Mouse (Mus musculus): ENCODE measurements around the gene Nudcd3. TPM values are rescaled to one million over a fixed set of nuclear protein-coding genes. Genes with fewer than 3 reads are reported as not detected.

The Nudcd3 gene
- total and polyA plus RNA-seq, 2 experiments from 2014 or later, result 61.6 to 70.7 TPM

GRCm38 (mm10) chr11:6164781-6165180 is 35.4 kb downstream of the Nudcd3 start:
- no peak for TF ChIP-seq CTCF (IDR thresholded peaks at IDR 0.05; ENCODE audit: low read depth)
- Histone ChIP-seq H3K4me1 (ENCODE audit: insufficient read depth) (no peaks in the 10 kb centered on the region), H3K27ac (ENCODE audit: low read depth, low read length) (no peak overlapping the region), H3K9ac (no peak overlapping the region), H3K36me3 (ENCODE audit: insufficient read depth) (no peaks in the 10 kb centered on the region), H3K4me2 (ENCODE audit: low read depth) (no peak overlapping the region), H3K9me3 (ENCODE audit: low read length) (no peaks in the 10 kb centered on the region), H3K4me3 (ENCODE audit: low read depth, low read length) (no peak overlapping the region), H3K27me3 (ENCODE audit: insufficient read depth, low read length) (no peaks in the 10 kb centered on the region)
- 96% methylated on average over 7 of the region's 7 CpGs for WGBS
- ATAC-seq (no peak), DNase-seq (no peak)

DNA sequence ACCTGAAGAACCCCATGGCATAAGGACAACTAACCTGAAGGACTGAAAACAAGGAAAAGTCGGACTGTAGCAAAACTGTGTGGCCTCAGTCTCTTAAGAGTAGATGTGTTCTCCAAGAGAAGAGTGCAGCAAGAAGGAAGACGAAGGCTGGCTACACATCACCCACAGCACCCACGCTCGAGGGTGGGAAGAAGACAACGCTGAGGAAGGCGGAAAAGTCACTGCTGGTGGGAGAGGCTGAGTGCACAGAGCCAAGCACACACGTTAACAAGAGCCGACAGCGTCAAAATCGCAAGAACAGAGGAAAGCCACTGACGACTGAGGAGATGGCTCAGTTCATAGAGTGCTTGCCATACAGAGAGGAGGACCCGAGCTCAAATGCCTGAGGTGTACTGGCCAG is 36.5 kb downstream of the Nudcd3 start:
- no peak overlapping the region for H3K4me2 ChIP-seq (ENCODE audit: low read depth)
- H3K27ac ChIP-seq (ENCODE audit: low read depth, low read length), result no peak overlapping the region
- no peak overlapping the region for H3K9ac ChIP-seq
- no peaks in the 10 kb centered on the region for H3K36me3 ChIP-seq (ENCODE audit: insufficient read depth)
- no peak for TF ChIP-seq CTCF (IDR thresholded peaks at IDR 0.05; ENCODE audit: low read depth)
- H3K4me1 ChIP-seq (ENCODE audit: insufficient read depth), result no peaks in the 10 kb centered on the region
- DNase-seq (no peak), ATAC-seq (no peak)
- no peak overlapping the region for H3K4me3 ChIP-seq (ENCODE audit: low read depth, low read length)
- H3K27me3 ChIP-seq (ENCODE audit: insufficient read depth, low read length), result no peaks in the 10 kb centered on the region
- WGBS, result 88% methylated on average over 12 of the region's 12 CpGs
- no peaks in the 10 kb centered on the region for H3K9me3 ChIP-seq (ENCODE audit: low read length)

DNA sequence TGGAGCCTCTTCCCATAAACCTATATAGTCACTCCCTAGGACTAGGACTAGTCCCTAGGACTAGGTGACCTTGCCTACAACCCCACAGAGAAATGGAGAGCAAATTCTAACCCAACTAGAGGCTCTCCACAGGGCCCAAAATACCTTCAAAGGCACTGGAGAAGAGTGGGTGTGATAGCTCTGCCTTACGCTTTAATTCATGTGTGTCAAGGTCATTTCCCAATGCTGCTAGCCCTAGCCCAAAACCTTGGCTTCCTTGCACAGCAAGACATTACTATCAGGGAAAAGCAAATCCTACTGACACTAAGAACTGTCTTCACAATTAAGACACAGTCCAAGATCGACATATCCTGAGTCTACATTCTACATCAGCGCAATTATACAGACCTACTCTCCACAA is 37.2 kb downstream of the Nudcd3 start:
- Histone ChIP-seq H3K9me3 (ENCODE audit: low read length) (no peaks in the 10 kb centered on the region), H3K4me3 (ENCODE audit: low read depth, low read length) (no peak overlapping the region), H3K4me2 (ENCODE audit: low read depth) (no peak overlapping the region), H3K27ac (ENCODE audit: low read depth, low read length) (no peak overlapping the region), H3K9ac (no peak overlapping the region), H3K27me3 (ENCODE audit: insufficient read depth, low read length) (no peaks in the 10 kb centered on the region), H3K4me1 (ENCODE audit: insufficient read depth) (no peaks in the 10 kb centered on the region), H3K36me3 (ENCODE audit: insufficient read depth) (no peaks in the 10 kb centered on the region)
- 97% methylated on average over 3 of the region's 3 CpGs for WGBS
- DNase-seq (no peak), ATAC-seq (no peak)
- TF ChIP-seq CTCF (IDR thresholded peaks at IDR 0.05; ENCODE audit: low read depth), result no peak

DNA sequence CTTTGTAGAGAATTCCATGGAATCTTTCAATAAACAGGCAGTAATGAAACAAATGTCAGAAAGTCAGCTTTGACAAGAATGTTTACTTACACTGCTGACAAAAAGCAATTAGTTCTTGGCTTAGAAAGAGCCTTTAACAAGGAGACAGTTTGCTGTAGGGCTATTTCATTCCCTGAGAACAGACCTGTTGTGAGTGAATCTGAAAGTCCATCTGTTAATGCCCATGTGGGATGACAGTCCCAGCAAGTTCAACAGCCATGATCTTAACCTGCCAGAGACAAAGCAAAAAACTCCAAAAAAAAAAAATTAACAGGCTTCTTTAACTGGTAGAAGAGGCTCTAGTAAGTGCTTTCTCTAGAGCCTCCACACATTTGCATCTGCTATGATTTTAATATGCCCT is 38.7 kb downstream of the Nudcd3 start:
- Histone ChIP-seq H3K4me3 (ENCODE audit: low read depth, low read length) (no peak overlapping the region), H3K4me2 (ENCODE audit: low read depth) (no peak overlapping the region), H3K4me1 (ENCODE audit: insufficient read depth) (no peaks in the 10 kb centered on the region), H3K36me3 (ENCODE audit: insufficient read depth) (no peaks in the 10 kb centered on the region), H3K27ac (ENCODE audit: low read depth, low read length) (no peak overlapping the region), H3K27me3 (ENCODE audit: insufficient read depth, low read length) (no peaks in the 10 kb centered on the region), H3K9me3 (ENCODE audit: low read length) (no peaks in the 10 kb centered on the region), H3K9ac (no peak overlapping the region)
- DNase-seq (no peak), ATAC-seq (peak; percentile 54; the same call in 1 of the 2 replicates)
- no peak for TF ChIP-seq CTCF (IDR thresholded peaks at IDR 0.05; ENCODE audit: low read depth)

DNA sequence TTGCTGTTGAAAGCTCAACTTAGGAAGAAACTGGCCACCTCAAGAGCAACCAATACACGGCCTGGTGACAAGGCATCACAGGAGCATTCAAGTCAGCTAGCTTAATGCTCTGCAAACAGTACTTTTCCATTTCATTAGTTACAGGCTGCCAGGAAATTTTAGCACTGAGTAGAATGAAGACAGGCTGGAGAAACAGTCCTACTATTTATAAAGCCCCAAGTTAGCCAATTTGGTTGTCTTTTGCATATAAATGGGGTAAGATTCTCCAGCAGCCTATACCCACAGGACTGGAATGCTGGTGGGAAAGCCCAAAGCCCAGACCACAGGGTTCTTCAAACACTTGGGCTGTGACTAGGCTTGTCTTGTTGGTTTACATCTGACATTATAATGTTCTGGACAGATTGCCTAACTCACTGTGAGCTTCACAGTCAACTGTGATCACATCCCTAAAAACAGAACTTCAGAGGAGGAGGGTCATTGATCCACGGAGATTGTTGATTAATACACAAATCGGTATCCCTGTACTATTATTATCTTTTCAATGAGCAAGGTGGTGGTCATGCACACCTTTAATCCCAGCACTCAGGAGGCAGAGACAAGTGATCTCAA is 39.4 kb downstream of the Nudcd3 start:
- Histone ChIP-seq H3K27me3 (ENCODE audit: insufficient read depth, low read length) (no peaks in the 10 kb centered on the region), H3K4me2 (ENCODE audit: low read depth) (no peak overlapping the region), H3K27ac (ENCODE audit: low read depth, low read length) (no peak overlapping the region), H3K4me1 (ENCODE audit: insufficient read depth) (no peaks in the 10 kb centered on the region), H3K4me3 (ENCODE audit: low read depth, low read length) (no peak overlapping the region), H3K9me3 (ENCODE audit: low read length) (no peaks in the 10 kb centered on the region), H3K36me3 (ENCODE audit: insufficient read depth) (no peaks in the 10 kb centered on the region), H3K9ac (no peak overlapping the region)
- ATAC-seq (peak; percentile 36), DNase-seq (no peak)
- TF ChIP-seq CTCF (IDR thresholded peaks at IDR 0.05; ENCODE audit: low read depth), result no peak
- 70% methylated on average over 3 of the region's 3 CpGs for WGBS

- Histone ChIP-seq H3K9me3 (ENCODE audit: low read length) (no peaks in the 10 kb centered on the region), H3K36me3 (ENCODE audit: insufficient read depth) (no peaks in the 10 kb centered on the region), H3K9ac (no peak overlapping the region), H3K4me2 (ENCODE audit: low read depth) (no peak overlapping the region), H3K27me3 (ENCODE audit: insufficient read depth, low read length) (no peaks in the 10 kb centered on the region), H3K4me3 (ENCODE audit: low read depth, low read length) (no peak overlapping the region), H3K27ac (ENCODE audit: low read depth, low read length) (no peak overlapping the region), H3K4me1 (ENCODE audit: insufficient read depth) (0 out of 2 replicates have a peak, but pooled peaks cover under 1% of the 10 kb centered on the region)
- no peak for TF ChIP-seq CTCF (IDR thresholded peaks at IDR 0.05; ENCODE audit: low read depth)
- 89% methylated on average over 4 of the region's 4 CpGs for WGBS
- ATAC-seq (no peak), DNase-seq (no peak)
These were observed 40.4 kb downstream of the Nudcd3 start for GRCm38 (mm10) chr11:6159704-6160275.

GRCm38 (mm10) chr11:6158515-6158914 is 41.7 kb downstream of the Nudcd3 start:
- no peak overlapping the region for H3K4me3 ChIP-seq (ENCODE audit: low read depth, low read length)
- no peaks in the 10 kb centered on the region for H3K27me3 ChIP-seq (ENCODE audit: insufficient read depth, low read length)
- no peaks in the 10 kb centered on the region for H3K36me3 ChIP-seq (ENCODE audit: insufficient read depth)
- TF ChIP-seq CTCF (IDR thresholded peaks at IDR 0.05; ENCODE audit: low read depth), result no peak
- no peak for DNase-seq
- WGBS, result 93% methylated on average over 1 of the region's 1 CpGs
- ATAC-seq, result no peak
- peaks cover 12% of the 10 kb centered on the region for H3K4me1 ChIP-seq (ENCODE audit: insufficient read depth)
- no peak overlapping the region for H3K4me2 ChIP-seq (ENCODE audit: low read depth)
- H3K9ac ChIP-seq, result no peak overlapping the region
- no peak overlapping the region for H3K27ac ChIP-seq (ENCODE audit: low read depth, low read length)
- no peaks in the 10 kb centered on the region for H3K9me3 ChIP-seq (ENCODE audit: low read length)

Measured in forebrain, postnatal 0 days (tissue).